Mouse (Mus musculus): Measurements from ENCODE around the gene Lcorl.

DNA sequence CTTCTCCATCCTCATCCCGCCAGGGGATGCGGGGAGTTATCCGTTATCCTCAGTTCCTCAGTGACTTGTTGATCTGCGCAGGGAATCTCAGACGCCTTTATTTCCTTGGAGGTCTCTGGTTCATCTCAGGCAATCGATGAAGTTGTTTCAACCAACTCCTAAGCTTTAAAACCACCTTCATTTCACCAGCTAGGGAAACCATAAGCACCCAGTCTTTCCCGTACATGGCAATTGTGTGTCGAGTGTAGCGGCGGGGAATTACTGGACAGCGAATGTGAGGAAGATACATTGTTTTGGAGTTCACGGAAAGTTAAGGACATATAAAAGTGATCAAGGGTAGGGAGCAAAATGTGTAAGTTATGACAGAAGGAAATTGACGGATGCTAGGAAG lies 187.1 kb downstream of the Lcorl start:
- TF ChIP-seq CTCF (IDR thresholded peaks at IDR 0.05; ENCODE audit: borderline replicate concordance, control insufficient read depth, extremely low read depth, insufficient read depth, low read length, poor library complexity) = no peak
- TF ChIP-seq POLR2A (IDR thresholded peaks at IDR 0.05; ENCODE audit: control insufficient read depth, extremely low read depth, insufficient read depth, low read length, poor library complexity) = no peak

Data from thymus, adult 2 months (tissue).